Mouse (Mus musculus) C2C12 (cell line): Measurements from ENCODE around the gene Ppp2r5c. TPM values are rescaled to one million over a fixed set of nuclear protein-coding genes. Genes with fewer than 3 reads are reported as not detected.

ENCODE experiments used
- H3K27me3 ChIP-seq: one replicate; pipeline ENCODE4 v1.6.1; 2011; ENCODE audit not compliant: control insufficient read depth, insufficient read depth, insufficient read length
- H3K36me3 ChIP-seq: one replicate; pipeline ENCODE4 v1.6.1; 2011; ENCODE audit not compliant: control insufficient read depth, insufficient read depth
- H3K4me3 ChIP-seq: one replicate; pipeline ENCODE4 v1.5.1; 2011; ENCODE audit warnings: mild to moderate bottlenecking, control low read depth; ENCODE audit not compliant: poor library complexity, insufficient read depth, severe bottlenecking
- H3K79me2 ChIP-seq: one replicate; pipeline ENCODE4 v1.6.1; 2011; ENCODE audit not compliant: control insufficient read depth, insufficient read depth
- H3K79me3 ChIP-seq: one replicate; pipeline ENCODE4 v1.6.1; 2011; ENCODE audit warnings: low read depth, control low read depth
- H3ac ChIP-seq: one replicate; pipeline ENCODE3; 2011; ENCODE audit warnings: low read depth; ENCODE audit not compliant: control insufficient read depth, insufficient read length
- CEBPB ChIP-seq: IDR thresholded peaks from one replicate; pipeline ENCODE4 v1.6.1; 2011; ENCODE audit warnings: low read depth, mild to moderate bottlenecking, control low read depth, moderate library complexity
- CTCF ChIP-seq: IDR thresholded peaks from one replicate; pipeline ENCODE4 v1.5.1; 2011; ENCODE audit not compliant: control insufficient read depth, insufficient read depth, insufficient read length
- FOSL1 ChIP-seq: IDR thresholded peaks from one replicate; pipeline ENCODE4 v1.8.0; 2011; ENCODE audit warnings: mild to moderate bottlenecking, low read length; ENCODE audit not compliant: poor library complexity, insufficient read depth, severe bottlenecking
- MAX ChIP-seq: IDR thresholded peaks from one replicate; pipeline ENCODE4 v1.6.1; 2011; ENCODE audit warnings: mild to moderate bottlenecking, control low read depth
- MYOD1 ChIP-seq: IDR thresholded peaks from one replicate; pipeline ENCODE4 v1.6.1; 2011; ENCODE audit warnings: low read depth; ENCODE audit not compliant: control insufficient read depth, insufficient read length
- MYOG ChIP-seq: IDR thresholded peaks from one replicate; pipeline ENCODE4 v1.6.1; 2011; ENCODE audit not compliant: control insufficient read depth, insufficient read length; ENCODE audit errors: extremely low read depth
- USF1 ChIP-seq: IDR thresholded peaks from one replicate; pipeline ENCODE4 v1.6.1; 2011; ENCODE audit warnings: low read depth, mild to moderate bottlenecking, control low read depth, moderate library complexity
- polyA plus RNA-seq: library from polyadenylated mRNA; unstranded; fragments of >200 nt; fragmentation: generic; extraction: Trizol; gene quantifications from one replicate; pipeline ENCODE4 v1.2.1, GENCODE M21; 2012; ENCODE audit warnings: missing spikeins

Ppp2r5c gene
- polyA plus RNA-seq, 1 experiment = 35.5 TPM

- TF ChIP-seq MYOD1 = no peak
- TF ChIP-seq USF1 = no peak
- TF ChIP-seq CTCF = no peak
- no peak for TF ChIP-seq FOSL1
- TF ChIP-seq CEBPB = no peak
- TF ChIP-seq MAX = no peak
- no peak for TF ChIP-seq MYOG
- Histone ChIP-seq H3ac (no peak overlapping the region), H3K36me3 (peaks cover 2% of the 10 kb centered on the region), H3K79me3 (no peaks in the 10 kb centered on the region), H3K4me3 (no peak overlapping the region), H3K79me2 (no peaks in the 10 kb centered on the region), H3K27me3 (no peaks in the 10 kb centered on the region)
Measured at GRCm38 (mm10) chr12:110575926-110576325, 129.0 kb downstream of the Ppp2r5c start.

DNA sequence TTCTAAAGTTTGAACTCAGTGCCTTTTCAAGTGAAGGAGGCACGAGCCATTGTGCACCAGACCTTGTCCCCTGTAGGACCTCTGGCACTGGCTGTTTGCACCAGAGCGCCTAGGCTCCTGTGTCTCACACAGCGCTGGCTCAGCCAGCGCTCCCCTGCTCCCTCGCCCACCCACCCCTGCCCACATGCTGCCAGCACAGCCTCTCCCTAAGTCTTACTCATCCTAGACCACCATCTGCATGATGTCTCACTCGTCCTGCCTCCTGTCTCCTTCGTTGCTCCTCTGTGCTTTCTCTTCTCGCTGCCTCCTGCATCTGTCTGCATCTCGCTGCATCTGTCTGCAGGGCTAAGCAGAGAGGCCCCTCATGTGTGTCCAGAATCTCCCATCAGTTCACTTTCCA lies 131.4 kb downstream of the Ppp2r5c start:
- Histone ChIP-seq H3K27me3 (no peaks in the 10 kb centered on the region), H3K79me2 (no peaks in the 10 kb centered on the region), H3K79me3 (no peaks in the 10 kb centered on the region), H3K36me3 (no peaks in the 10 kb centered on the region), H3K4me3 (no peak overlapping the region), H3ac (no peak overlapping the region)
- no peak for TF ChIP-seq MYOG
- no peak for TF ChIP-seq CTCF
- TF ChIP-seq MYOD1 = no peak
- no peak for TF ChIP-seq MAX
- no peak for TF ChIP-seq CEBPB
- TF ChIP-seq FOSL1 = no peak
- no peak for TF ChIP-seq USF1

DNA sequence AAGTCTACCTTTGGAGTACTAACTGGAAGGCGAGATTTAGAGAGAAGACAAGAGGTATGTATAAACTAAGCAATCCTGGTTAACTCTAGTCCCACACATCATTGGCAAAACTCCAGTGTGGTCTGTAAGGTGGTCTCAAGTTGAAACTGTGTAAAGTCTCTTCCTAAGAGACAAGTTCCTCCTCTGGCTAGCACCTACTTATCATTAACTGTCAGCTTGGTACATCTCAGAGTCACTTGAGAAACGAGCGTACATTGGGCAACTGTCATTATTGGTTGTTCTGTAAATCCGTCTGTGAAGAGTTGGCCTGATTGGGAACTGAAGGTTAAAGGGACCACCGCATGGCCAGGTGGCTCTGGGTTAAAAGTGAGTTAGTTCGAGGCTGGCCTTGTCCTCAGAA lies 141.7 kb downstream of the Ppp2r5c start:
- peaks cover 7% of the 10 kb centered on the region for H3K79me3 ChIP-seq
- no peak overlapping the region for H3K4me3 ChIP-seq
- peaks cover 28% of the 10 kb centered on the region for H3K79me2 ChIP-seq
- H3ac ChIP-seq = no peak overlapping the region
- TF ChIP-seq MYOG = no peak
- no peak for TF ChIP-seq CEBPB
- TF ChIP-seq CTCF = no peak
- no peak for TF ChIP-seq MAX
- no peak for TF ChIP-seq MYOD1
- no peak for TF ChIP-seq USF1
- no peak for TF ChIP-seq FOSL1
- no peaks in the 10 kb centered on the region for H3K27me3 ChIP-seq
- no peaks in the 10 kb centered on the region for H3K36me3 ChIP-seq

- Histone ChIP-seq H3K79me2 (peaks cover 28% of the 10 kb centered on the region), H3K36me3 (no peaks in the 10 kb centered on the region), H3ac (peak overlapping the region; percentile 98), H3K27me3 (peaks cover 1% of the 10 kb centered on the region), H3K79me3 (peaks cover 7% of the 10 kb centered on the region), H3K4me3 (peak overlapping the region; percentile 70)
- no peak for TF ChIP-seq MYOG
- TF ChIP-seq CEBPB = no peak
- TF ChIP-seq MAX = no peak
- TF ChIP-seq FOSL1 = no peak
- TF ChIP-seq MYOD1 = no peak
- TF ChIP-seq USF1 = no peak
- no peak for TF ChIP-seq CTCF
Measured at GRCm38 (mm10) chr12:110590804-110591259, 143.9 kb downstream of the Ppp2r5c start.

GRCm38 (mm10) chr12:110591260-110591883 lies 144.5 kb downstream of the Ppp2r5c start:
- Histone ChIP-seq H3K27me3 (peaks cover 6% of the 10 kb centered on the region), H3K79me3 (peaks cover 7% of the 10 kb centered on the region), H3ac (peak overlapping the region; percentile 98), H3K36me3 (no peaks in the 10 kb centered on the region), H3K4me3 (peak overlapping the region; percentile 70), H3K79me2 (peaks cover 28% of the 10 kb centered on the region)
- no peak for TF ChIP-seq FOSL1
- no peak for TF ChIP-seq MYOD1
- TF ChIP-seq CTCF = no peak
- peak; percentile 20 for TF ChIP-seq MAX
- TF ChIP-seq USF1 = peak; percentile 96
- no peak for TF ChIP-seq CEBPB
- TF ChIP-seq MYOG = no peak

GRCm38 (mm10) chr12:110598527-110598926 lies 151.6 kb downstream of the Ppp2r5c start:
- H3K36me3 ChIP-seq = no peaks in the 10 kb centered on the region
- H3K79me3 ChIP-seq = peaks cover 20% of the 10 kb centered on the region
- TF ChIP-seq CEBPB = peak; percentile 5
- no peak for TF ChIP-seq USF1
- peak; percentile 58 for TF ChIP-seq CTCF
- peaks cover 6% of the 10 kb centered on the region for H3K27me3 ChIP-seq
- H3ac ChIP-seq = no peak overlapping the region
- peaks cover 23% of the 10 kb centered on the region for H3K79me2 ChIP-seq
- no peak overlapping the region for H3K4me3 ChIP-seq
